Mouse (Mus musculus): ENCODE results near the gene Ccdc115. TPM values are rescaled to one million over a fixed set of nuclear protein-coding genes. Genes with fewer than 3 reads are reported as not detected.

Ccdc115 gene
- polyA plus RNA-seq, 1 experiment = 50.3 TPM

GRCm38 (mm10) chr1:34399182-34399953 lies 40.1 kb downstream of the Ccdc115 start:
- DNase-seq (ENCODE audit: low read depth) = peak; percentile 85
- no peak for TF ChIP-seq CTCF (IDR thresholded peaks at IDR 0.05; ENCODE audit: borderline replicate concordance, extremely low read depth, insufficient read depth, insufficient read length)
- TF ChIP-seq POLR2A (IDR thresholded peaks at IDR 0.05; ENCODE audit: borderline replicate concordance, extremely low read depth, insufficient read depth, insufficient read length, poor library complexity, severe bottlenecking) = no peak

GRCm38 (mm10) chr1:34396321-34396720 lies 43.2 kb downstream of the Ccdc115 start:
- TF ChIP-seq POLR2A (IDR thresholded peaks at IDR 0.05; ENCODE audit: borderline replicate concordance, extremely low read depth, insufficient read depth, insufficient read length, poor library complexity, severe bottlenecking) (no peak), CTCF (IDR thresholded peaks at IDR 0.05; ENCODE audit: borderline replicate concordance, extremely low read depth, insufficient read depth, insufficient read length) (no peak)
- peak; percentile 75 for DNase-seq (ENCODE audit: low read depth)

- no peak for TF ChIP-seq POLR2A (IDR thresholded peaks at IDR 0.05; ENCODE audit: borderline replicate concordance, extremely low read depth, insufficient read depth, insufficient read length, poor library complexity, severe bottlenecking)
- TF ChIP-seq CTCF (IDR thresholded peaks at IDR 0.05; ENCODE audit: borderline replicate concordance, extremely low read depth, insufficient read depth, insufficient read length) = no peak
- no peak for DNase-seq (ENCODE audit: low read depth)
Measured at GRCm38 (mm10) chr1:34389234-34389891, 50.1 kb downstream of the Ccdc115 start.

- peak; percentile 54 for DNase-seq (ENCODE audit: low read depth)
- TF ChIP-seq CTCF (IDR thresholded peaks at IDR 0.05; ENCODE audit: borderline replicate concordance, extremely low read depth, insufficient read depth, insufficient read length) = no peak
- no peak for TF ChIP-seq POLR2A (IDR thresholded peaks at IDR 0.05; ENCODE audit: borderline replicate concordance, extremely low read depth, insufficient read depth, insufficient read length, poor library complexity, severe bottlenecking)
Measured at GRCm38 (mm10) chr1:34388849-34389233, 50.6 kb downstream of the Ccdc115 start.

GRCm38 (mm10) chr1:34387346-34388327 lies 51.8 kb downstream of the Ccdc115 start:
- peak; percentile 23 for DNase-seq (ENCODE audit: low read depth)
- TF ChIP-seq CTCF (IDR thresholded peaks at IDR 0.05; ENCODE audit: borderline replicate concordance, extremely low read depth, insufficient read depth, insufficient read length) = no peak
- no peak for TF ChIP-seq POLR2A (IDR thresholded peaks at IDR 0.05; ENCODE audit: borderline replicate concordance, extremely low read depth, insufficient read depth, insufficient read length, poor library complexity, severe bottlenecking)

Other genes starting within 250 kb of the Ccdc115 start
- 32.4 and 34.6 TPM in 2 replicates for gene Imp4, start 179 bp upstream of the Ccdc115 start, polyA plus RNA-seq (2012; rRNA removed)
- gene Ptpn18, start 20.1 kb upstream of the Ccdc115 start, polyA plus RNA-seq (2012; rRNA removed) = 12.3 and 12.6 TPM in 2 replicates
- not detected in 2 replicates for gene Prss39, start 58.7 kb upstream of the Ccdc115 start, polyA plus RNA-seq (2012; rRNA removed)
- 0.08 and 0.09 TPM in 2 replicates for gene Cfc1, start 96.0 kb upstream of the Ccdc115 start, polyA plus RNA-seq (2012; rRNA removed)
- gene Prss40, start 121.3 kb upstream of the Ccdc115 start, polyA plus RNA-seq (2012; rRNA removed) = not detected in 2 replicates
- 19.4 and 30.0 TPM in 2 replicates for gene Amer3, start 140.0 kb upstream of the Ccdc115 start, polyA plus RNA-seq (2012; rRNA removed)

Data from brain, embryonic 14.5 days (tissue).